Mouse (Mus musculus): ENCODE results near the gene Flt1. TPM values are rescaled to one million over a fixed set of nuclear protein-coding genes. Genes with fewer than 3 reads are reported as not detected.
A peak's percentile ranks its signal among the peaks of the same experiment; 100 is the strongest.
"Not testable (repeated sequence)": the region's sequence is repeated elsewhere in the genome, so short reads cannot be mapped to it uniquely, and the experiment has no call there.

The Flt1 gene
- total RNA-seq, 2 experiments from 2014 or later = not detected

DNA sequence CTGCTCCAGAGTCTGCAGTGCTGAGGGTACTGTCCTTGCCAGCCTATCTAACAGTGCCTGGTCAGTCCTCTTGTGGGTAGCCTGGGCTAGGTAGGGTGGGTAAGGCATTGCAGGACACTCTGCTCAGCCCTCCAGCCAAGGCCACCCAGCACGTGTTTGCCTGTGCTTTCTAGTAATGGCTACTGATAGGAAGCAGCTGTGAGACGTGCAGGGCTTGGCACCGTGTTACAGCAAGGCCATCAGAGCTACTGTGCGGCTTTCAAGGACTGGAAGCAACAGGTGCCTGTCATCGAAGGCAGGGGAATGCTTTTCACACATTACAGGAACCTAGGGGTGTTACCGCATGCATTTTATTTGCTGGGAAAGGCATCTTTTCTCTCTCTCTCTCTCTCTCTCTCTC, 148.8 kb downstream of the Flt1 start:
- no peak for ATAC-seq (replicated peaks; ENCODE audit: low FRiP score, low TSS enrichment, poor library complexity, severe bottlenecking)

GRCm38 (mm10) chr5:147574517-147574916, 151.3 kb downstream of the Flt1 start:
- peak; percentile 29 for ATAC-seq (replicated peaks; ENCODE audit: low FRiP score, low TSS enrichment, poor library complexity, severe bottlenecking)

DNA sequence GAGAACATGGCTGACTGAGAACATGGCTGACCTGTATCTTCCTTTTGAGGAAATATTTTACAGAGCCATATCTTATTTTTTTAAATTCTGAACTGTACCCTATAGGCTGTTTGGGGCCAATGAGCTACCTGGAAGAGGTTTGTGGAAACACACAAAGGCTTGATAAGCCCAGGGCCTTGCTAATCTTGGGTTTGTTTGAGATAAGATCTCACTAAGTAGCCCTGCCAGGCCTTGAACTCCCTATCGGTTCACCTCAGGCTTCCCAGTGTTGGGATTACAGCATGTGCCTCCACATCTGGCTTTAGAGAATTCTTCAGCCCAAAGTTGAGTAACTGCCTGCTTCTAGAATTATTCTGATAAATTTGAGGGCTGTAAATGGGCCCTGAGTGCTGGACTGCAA, 152.3 kb downstream of the Flt1 start:
- peak; percentile 8; the same call in 1 of the 2 replicates for ATAC-seq (replicated peaks; ENCODE audit: low FRiP score, low TSS enrichment, poor library complexity, severe bottlenecking)

DNA sequence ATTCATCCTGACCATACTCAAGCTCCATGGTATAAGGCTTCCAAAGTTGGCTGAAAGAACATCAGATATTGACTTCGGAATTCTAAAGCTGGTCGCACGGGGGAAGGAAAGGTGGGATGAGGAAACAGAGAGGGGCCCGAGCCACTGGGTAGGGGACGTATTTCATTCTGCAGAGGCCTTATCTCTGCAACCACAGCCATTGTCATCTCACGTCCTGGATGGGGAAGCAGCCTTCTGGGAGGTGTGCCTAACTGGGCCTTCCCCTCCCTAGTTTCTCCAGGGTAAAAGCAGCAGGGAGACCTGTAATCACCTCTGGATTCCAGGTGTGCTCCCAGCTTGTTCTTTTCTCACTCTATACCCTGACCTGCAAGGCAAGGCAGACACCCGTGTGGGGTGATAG, 153.1 kb downstream of the Flt1 start:
- no peak for ATAC-seq (replicated peaks; ENCODE audit: low FRiP score, low TSS enrichment, poor library complexity, severe bottlenecking)

GRCm38 (mm10) chr5:147566335-147566734, 159.5 kb downstream of the Flt1 start:
- ATAC-seq (replicated peaks; ENCODE audit: low FRiP score, low TSS enrichment, poor library complexity, severe bottlenecking) = no peak

DNA sequence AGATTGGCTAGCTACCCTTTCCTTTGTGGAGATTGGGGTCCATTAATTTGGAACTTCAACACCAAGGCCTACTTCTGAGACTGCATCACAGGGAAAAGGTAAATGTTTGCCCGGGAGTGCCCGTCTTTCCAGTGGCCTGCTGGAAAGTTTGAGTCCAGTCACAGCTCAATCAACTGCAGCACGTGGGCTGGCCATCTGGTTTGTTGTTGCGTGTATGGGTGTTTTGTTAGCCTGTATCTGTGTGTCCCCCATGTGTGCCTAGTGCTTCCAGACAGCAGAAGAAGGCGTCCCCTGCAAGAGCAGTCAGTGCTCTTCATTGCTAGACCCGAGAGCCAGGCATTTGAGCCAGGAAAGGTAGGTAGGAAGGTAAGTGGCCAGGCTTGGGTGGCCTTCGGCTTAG, 160.4 kb downstream of the Flt1 start:
- ATAC-seq (replicated peaks; ENCODE audit: low FRiP score, low TSS enrichment, poor library complexity, severe bottlenecking) = no peak

GRCm38 (mm10) chr5:147564140-147564590, 161.6 kb downstream of the Flt1 start:
- peak; percentile 51 for ATAC-seq (replicated peaks; ENCODE audit: low FRiP score, low TSS enrichment, poor library complexity, severe bottlenecking)

- ATAC-seq (replicated peaks; ENCODE audit: low FRiP score, low TSS enrichment, poor library complexity, severe bottlenecking) = peak; percentile 30; the same call in 1 of the 2 replicates
Measured at GRCm38 (mm10) chr5:147563511-147564139, 162.2 kb downstream of the Flt1 start.

DNA sequence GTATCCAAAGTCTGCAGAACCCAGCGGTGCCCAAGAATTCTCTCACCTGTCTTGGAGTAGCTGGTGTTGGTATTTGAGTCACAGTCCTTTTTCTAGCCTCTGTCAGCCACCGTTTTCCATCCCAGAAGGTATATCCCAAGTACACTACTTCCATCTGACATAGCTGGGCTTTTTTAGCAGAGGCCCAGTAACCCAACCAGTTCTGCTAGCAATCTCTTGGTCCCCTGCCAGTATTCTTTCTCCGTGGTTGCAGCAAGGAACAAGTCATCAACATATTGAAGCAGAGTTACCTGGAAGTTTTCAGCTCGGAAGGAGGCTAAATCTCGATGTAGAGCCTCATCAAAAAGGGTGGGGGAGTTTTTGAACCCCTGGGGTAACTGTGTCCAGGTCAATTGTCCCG, 168.2 kb downstream of the Flt1 start:
- not testable (repeated sequence) for ATAC-seq (replicated peaks; ENCODE audit: low FRiP score, low TSS enrichment, poor library complexity, severe bottlenecking)

- no peak for ATAC-seq (replicated peaks; ENCODE audit: low FRiP score, low TSS enrichment, poor library complexity, severe bottlenecking)
Measured at GRCm38 (mm10) chr5:147551879-147552627, 173.8 kb downstream of the Flt1 start.

GRCm38 (mm10) chr5:147549016-147549755, 176.6 kb downstream of the Flt1 start:
- no peak for ATAC-seq (replicated peaks; ENCODE audit: low FRiP score, low TSS enrichment, poor library complexity, severe bottlenecking)

DNA sequence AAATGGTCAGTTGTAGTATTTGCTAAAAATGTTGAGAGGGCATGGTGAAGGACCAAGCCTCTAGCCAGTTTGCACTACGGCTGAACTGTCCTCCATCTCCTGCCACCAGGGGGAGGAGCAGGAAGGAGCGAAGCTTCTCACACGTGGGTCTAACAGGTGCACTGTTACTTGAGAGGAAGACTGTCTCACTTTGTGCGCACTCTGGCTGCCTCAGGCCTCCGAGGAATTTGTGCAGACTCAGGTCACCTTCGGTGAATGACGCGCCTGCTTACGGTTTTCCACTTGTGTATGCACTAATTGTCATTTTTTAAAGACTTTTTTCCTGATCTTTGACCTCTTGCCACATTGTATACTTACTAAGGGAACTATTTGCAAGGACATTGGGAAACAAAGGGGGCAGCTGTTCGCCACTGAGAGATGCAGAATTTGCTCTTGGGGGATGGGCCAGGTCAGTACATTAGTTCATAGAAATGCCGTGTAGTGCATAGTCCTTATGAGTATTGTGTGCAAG, 180.0 kb downstream of the Flt1 start:
- peak; percentile 72 for ATAC-seq (replicated peaks; ENCODE audit: low FRiP score, low TSS enrichment, poor library complexity, severe bottlenecking)

DNA sequence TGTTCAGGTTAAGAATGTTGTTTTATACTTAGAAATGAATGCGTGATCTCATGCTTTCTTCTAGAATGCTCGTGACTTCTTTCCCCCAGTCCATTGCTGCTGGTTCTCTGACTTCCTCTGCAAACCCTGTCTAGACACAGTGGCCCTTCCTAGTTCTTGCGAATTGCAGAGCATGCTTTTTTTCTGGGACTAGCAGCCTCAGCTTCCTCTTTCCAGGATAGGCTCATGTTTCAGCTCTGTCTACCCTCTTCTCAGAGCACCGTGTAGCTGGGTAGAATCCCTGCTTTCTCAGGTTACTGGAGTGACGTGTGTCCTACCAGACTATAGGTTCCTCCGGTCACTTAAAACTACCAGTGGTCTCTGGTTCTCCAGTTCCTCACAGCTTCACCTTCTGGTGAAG, 183.5 kb downstream of the Flt1 start:
- ATAC-seq (replicated peaks; ENCODE audit: low FRiP score, low TSS enrichment, poor library complexity, severe bottlenecking) = no peak

DNA sequence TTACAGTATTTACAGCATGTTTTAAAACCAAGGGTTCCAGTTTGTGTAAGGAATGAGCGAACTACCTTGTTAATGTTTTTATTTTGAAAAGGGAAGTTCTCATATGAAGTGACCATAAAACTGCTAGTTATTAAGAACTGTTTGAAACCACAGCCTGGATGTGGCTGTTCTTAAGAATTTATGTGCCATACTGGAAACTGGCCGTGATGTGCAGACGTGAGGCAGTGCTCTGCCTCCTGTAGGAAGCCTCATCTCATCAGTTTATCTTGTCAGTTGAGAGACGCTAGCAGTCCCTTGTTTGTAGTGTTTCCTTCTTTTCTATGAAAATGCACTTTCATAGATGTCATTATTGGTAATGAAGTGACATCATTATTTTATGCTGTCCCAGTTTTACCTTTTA, 186.0 kb downstream of the Flt1 start:
- ATAC-seq (replicated peaks; ENCODE audit: low FRiP score, low TSS enrichment, poor library complexity, severe bottlenecking) = no peak

- ATAC-seq (replicated peaks; ENCODE audit: low FRiP score, low TSS enrichment, poor library complexity, severe bottlenecking) = no peak
Measured at GRCm38 (mm10) chr5:147539409-147539808, 186.4 kb downstream of the Flt1 start.

GRCm38 (mm10) chr5:147532031-147532430, 193.8 kb downstream of the Flt1 start:
- ATAC-seq (replicated peaks; ENCODE audit: low FRiP score, low TSS enrichment, poor library complexity, severe bottlenecking) = no peak

DNA sequence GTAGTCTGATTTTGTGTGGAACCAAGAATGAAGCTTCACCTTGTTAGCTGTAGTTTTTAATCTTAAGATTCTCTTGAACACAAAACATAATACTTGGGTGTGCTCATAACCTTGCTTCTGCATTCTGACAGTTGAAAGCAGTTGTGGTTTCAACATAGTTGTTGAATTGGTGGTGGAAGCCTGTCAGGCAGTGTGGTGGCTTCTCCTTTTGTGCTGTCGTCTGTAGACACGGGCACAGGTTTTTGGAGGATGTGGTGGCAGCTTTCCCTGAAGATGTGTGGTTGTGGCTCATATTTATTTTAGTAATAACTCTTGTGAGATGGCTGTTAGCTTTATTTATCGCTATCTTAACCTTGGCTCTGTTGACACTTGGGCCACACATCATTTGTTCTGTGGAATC, 198.0 kb downstream of the Flt1 start:
- peak; percentile 64 for ATAC-seq (replicated peaks; ENCODE audit: low FRiP score, low TSS enrichment, poor library complexity, severe bottlenecking)

- ATAC-seq (replicated peaks; ENCODE audit: low FRiP score, low TSS enrichment, poor library complexity, severe bottlenecking) = no peak
Measured at GRCm38 (mm10) chr5:147527006-147527405, 198.8 kb downstream of the Flt1 start.
